Mouse (Mus musculus) layer of hippocampus, adult 11-12 months (tissue): ENCODE results near the gene Zyx.

Experiments used
- DNase-seq: peaks from one replicate; pipeline ENCODE4 v3.0.0; 2022; ENCODE audit warnings: low spot score

Gene Zyx

GRCm38 (mm10) chr6:42350021-42350967 lies 864 bp downstream of the Zyx start:
- DNase-seq: peak; percentile 69

- DNase-seq: no peak
These were observed 1.7 kb downstream of the Zyx start for GRCm38 (mm10) chr6:42350968-42351775.

GRCm38 (mm10) chr6:42351776-42352485 lies 2.5 kb downstream of the Zyx start:
- no peak for DNase-seq

- no peak for DNase-seq
These were observed 3.0 kb downstream of the Zyx start for GRCm38 (mm10) chr6:42352486-42352846.

GRCm38 (mm10) chr6:42353180-42353579 lies 3.8 kb downstream of the Zyx start:
- DNase-seq: no peak

- DNase-seq: peak; percentile 33
These were observed 4.9 kb downstream of the Zyx start for GRCm38 (mm10) chr6:42354076-42355019.

GRCm38 (mm10) chr6:42355366-42355765 lies 5.9 kb downstream of the Zyx start:
- no peak for DNase-seq

GRCm38 (mm10) chr6:42355794-42356600 lies 6.6 kb downstream of the Zyx start:
- DNase-seq: no peak

GRCm38 (mm10) chr6:42356913-42357312 lies 7.5 kb downstream of the Zyx start:
- no peak for DNase-seq

- no peak for DNase-seq
These were observed 8.5 kb downstream of the Zyx start for GRCm38 (mm10) chr6:42357901-42358300.

GRCm38 (mm10) chr6:42358901-42359300 lies 9.5 kb downstream of the Zyx start:
- no peak for DNase-seq

GRCm38 (mm10) chr6:42359364-42360147 lies 10.1 kb downstream of the Zyx start:
- DNase-seq: no peak

GRCm38 (mm10) chr6:42360231-42360840 lies 10.9 kb downstream of the Zyx start:
- DNase-seq: no peak

GRCm38 (mm10) chr6:42361041-42361895 lies 11.8 kb downstream of the Zyx start:
- no peak for DNase-seq

- no peak for DNase-seq
These were observed 12.6 kb downstream of the Zyx start for GRCm38 (mm10) chr6:42362074-42362473.

- no peak for DNase-seq
These were observed 13.1 kb downstream of the Zyx start for GRCm38 (mm10) chr6:42362497-42362896.

GRCm38 (mm10) chr6:42362974-42363373 lies 13.5 kb downstream of the Zyx start:
- no peak for DNase-seq

- no peak for DNase-seq
These were observed 14.6 kb downstream of the Zyx start for GRCm38 (mm10) chr6:42364066-42364465.
